Mouse (Mus musculus): ENCODE measurements around the gene Acbd6.

DNA sequence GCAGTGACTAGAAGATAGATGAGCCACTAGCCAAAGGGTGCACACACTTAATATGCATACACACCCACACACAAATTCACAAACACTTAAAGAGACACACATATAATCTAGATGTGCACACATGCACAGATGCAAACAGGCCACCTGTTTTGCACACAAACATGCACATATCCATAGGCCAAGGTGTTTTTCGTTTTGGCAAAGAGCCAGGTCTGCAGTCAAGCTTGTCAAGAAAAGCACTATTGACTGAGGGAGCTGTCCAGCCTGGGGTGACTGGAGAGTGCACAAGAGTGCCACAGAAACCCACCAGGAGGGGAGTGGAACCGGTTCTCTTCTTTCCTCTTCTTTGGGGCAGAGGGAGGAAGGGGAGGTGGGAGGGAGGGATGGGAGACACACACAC lies 173.2 kb downstream of the Acbd6 start:
- TF ChIP-seq MAX (IDR thresholded peaks at IDR 0.05; ENCODE audit: low read length) (no peak), TAL1 (IDR thresholded peaks at IDR 0.05; ENCODE audit: low read length) (no peak), ELF1 (IDR thresholded peaks at IDR 0.05; ENCODE audit: low read depth, low read length) (no peak), HCFC1 (IDR thresholded peaks at IDR 0.05; ENCODE audit: low read depth, low read length) (no peak), CHD1 (IDR thresholded peaks at IDR 0.05; ENCODE audit: low read depth, low read length) (no peak), CTCF (IDR thresholded peaks at IDR 0.05 in 2 of 3, conservative IDR thresholded peaks at IDR 0.05 in 1 of 3; ENCODE audit: control insufficient read depth in 1 of 3, insufficient read depth in 1 of 3, low read depth in 2 of 3, low read length in 3 of 3, poor library complexity in 1 of 3, severe bottlenecking in 1 of 3) (no peak), POLR2A (IDR thresholded peaks at IDR 0.05; ENCODE audit: control insufficient read depth in 1 of 2, insufficient read depth in 1 of 2, low read depth in 1 of 2, low read length in 2 of 2, poor library complexity in 1 of 2) (no peak), ZKSCAN1 (IDR thresholded peaks at IDR 0.05; ENCODE audit: low read depth, low read length) (no peak), EP300 (IDR thresholded peaks at IDR 0.05; ENCODE audit: low read depth in 1 of 2, low read length in 2 of 2) (no peak), USF2 (IDR thresholded peaks at IDR 0.05; ENCODE audit: borderline replicate concordance in 1 of 2, insufficient read depth in 1 of 2, low read depth in 1 of 2, low read length in 2 of 2) (no peak)
